Mouse (Mus musculus) gastrocnemius, postnatal 36 days (tissue): ENCODE data around the gene Gria1. TPM values are rescaled to one million over a fixed set of nuclear protein-coding genes. Genes with fewer than 3 reads are reported as not detected.

Source experiments
- DNase-seq, 2 experiments: peaks; one replicate each; pipeline ENCODE4 v3.0.0; 2022
- intact Hi-C: fragments of 180-260 bp; cut with DNase I; formaldehyde crosslinking; loops from one replicate; pipeline ENCODE4 v1.15.1; 2025
- total RNA-seq, 2 experiments: library from RNA; stranded (reverse); gene quantifications; 2 replicates each; pipeline ENCODE4 v1.2.3; 2021

The Gria1 gene
- total RNA-seq, 2 experiments from 2014 or later = 0.05 to 0.17 TPM

GRCm38 (mm10) chr11:57271687-57272086 is 260.5 kb downstream of the Gria1 start:
- DNase-seq = no peak
- intact Hi-C loops = no loop called here

GRCm38 (mm10) chr11:57274687-57275086 is 263.5 kb downstream of the Gria1 start:
- intact Hi-C loops = no loop called here
- no peak for DNase-seq

- DNase-seq = no peak
- intact Hi-C loops = no loop called here
These were observed 266.9 kb downstream of the Gria1 start for GRCm38 (mm10) chr11:57278056-57278455.

- intact Hi-C loops = no loop called here
- no peak for DNase-seq
These were observed 274.9 kb downstream of the Gria1 start for GRCm38 (mm10) chr11:57286119-57286518.

- no peak for DNase-seq
- intact Hi-C loops = no loop called here
These were observed 286.2 kb downstream of the Gria1 start for GRCm38 (mm10) chr11:57297376-57297775.

GRCm38 (mm10) chr11:57298263-57298662 is 287.1 kb downstream of the Gria1 start:
- DNase-seq = no peak
- intact Hi-C loops = no loop called here

GRCm38 (mm10) chr11:57298665-57299064 is 287.5 kb downstream of the Gria1 start:
- intact Hi-C loops = no loop called here
- no peak for DNase-seq

GRCm38 (mm10) chr11:57303602-57304001 is 292.4 kb downstream of the Gria1 start:
- intact Hi-C loops = loop anchor here (10.0 kb wide), 1 partner anchor 1169 kb away; no protein-coding TSS in a partner anchor
- DNase-seq = no peak

- intact Hi-C loops = loop anchor here (10.0 kb wide), 1 partner anchor 1171 kb away; no protein-coding TSS in a partner anchor
- no peak for DNase-seq
These were observed 294.9 kb downstream of the Gria1 start for GRCm38 (mm10) chr11:57306116-57306515.

GRCm38 (mm10) chr11:57306892-57307291 is 295.7 kb downstream of the Gria1 start:
- DNase-seq = no peak
- intact Hi-C loops = loop anchor here (10.0 kb wide), 1 partner anchor 1172 kb away; no protein-coding TSS in a partner anchor

GRCm38 (mm10) chr11:57317063-57317462 is 305.9 kb downstream of the Gria1 start:
- no peak for DNase-seq
- intact Hi-C loops = no loop called here

- DNase-seq = no peak
- intact Hi-C loops = no loop called here
These were observed 306.3 kb downstream of the Gria1 start for GRCm38 (mm10) chr11:57317478-57317877.

- DNase-seq = no peak
- intact Hi-C loops = no loop called here
These were observed 308.2 kb downstream of the Gria1 start for GRCm38 (mm10) chr11:57319374-57319773.

- no peak for DNase-seq
- intact Hi-C loops = no loop called here
These were observed 312.9 kb downstream of the Gria1 start for GRCm38 (mm10) chr11:57324099-57324498.
